Mouse (Mus musculus): ENCODE measurements around the gene Galt.
"Not testable (repeated sequence)": the region's sequence is repeated elsewhere in the genome, so short reads cannot be mapped to it uniquely, and the experiment has no call there.

Gene Galt

DNA sequence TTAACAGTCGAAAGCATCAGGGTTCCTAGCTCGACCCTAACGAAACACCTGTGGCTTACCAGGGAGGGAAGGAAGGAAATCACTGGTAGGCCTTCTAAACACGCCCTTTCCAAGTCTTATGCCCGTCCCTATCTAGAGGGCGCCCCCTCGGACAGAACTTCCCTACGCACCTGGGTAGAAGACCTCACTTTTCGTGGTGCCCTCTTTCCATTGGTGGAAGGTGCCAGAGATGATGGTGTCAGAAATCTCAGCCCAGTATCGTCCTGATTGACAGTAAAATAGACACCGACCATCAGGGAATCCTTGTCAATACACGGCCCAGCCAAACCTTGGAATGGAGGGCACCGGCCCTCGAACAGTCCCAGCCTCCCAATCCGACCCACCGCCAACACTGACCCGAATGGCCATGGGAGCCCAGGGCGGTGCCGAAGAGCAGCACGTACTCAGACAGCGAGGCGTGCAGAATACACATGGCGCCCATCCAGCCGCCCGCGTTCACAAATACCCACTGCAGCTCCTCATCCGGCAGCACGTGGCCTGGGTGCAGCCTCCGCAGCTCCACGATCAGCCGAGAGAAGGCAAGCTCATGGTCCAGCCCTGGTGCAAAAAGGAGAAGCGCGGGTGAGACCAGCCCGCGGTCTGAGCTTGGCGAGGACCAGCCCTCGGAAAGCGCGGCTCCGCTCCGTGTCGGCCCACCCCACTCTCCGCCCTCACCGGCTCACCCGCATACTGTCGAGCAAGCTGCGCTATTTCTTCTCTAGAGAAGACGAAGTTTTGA, 14.5 kb upstream of the Galt start:
- no peak for DNase-seq (ENCODE audit: low read depth, low spot score)

DNA sequence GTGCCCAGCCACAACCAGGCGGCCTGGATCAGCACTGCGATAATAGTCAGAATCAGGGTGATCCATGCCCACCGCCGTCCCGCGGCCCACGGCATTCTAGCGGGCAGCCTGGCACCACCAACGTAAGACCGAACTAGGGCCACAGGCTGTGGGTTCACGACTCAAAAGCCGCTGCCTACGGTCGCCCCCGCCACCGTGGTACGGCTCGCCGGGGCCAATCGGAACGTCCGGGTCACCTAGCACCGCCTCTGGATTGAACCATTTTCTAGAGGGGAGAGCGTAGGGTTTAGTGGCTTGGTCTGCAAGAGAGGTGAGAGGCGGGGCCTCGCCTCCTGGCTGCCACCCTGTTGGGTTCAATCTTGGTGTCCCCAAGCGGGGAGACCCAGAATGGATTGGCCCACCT, 13.9 kb upstream of the Galt start:
- DNase-seq (ENCODE audit: low read depth, low spot score) = peak; percentile 91

GRCm38 (mm10) chr4:41744131-41744530, 10.9 kb upstream of the Galt start:
- no peak for DNase-seq (ENCODE audit: low read depth, low spot score)

GRCm38 (mm10) chr4:41745021-41745420, 10.0 kb upstream of the Galt start:
- DNase-seq (ENCODE audit: low read depth, low spot score) = no peak

- peak; percentile 83 for DNase-seq (ENCODE audit: low read depth, low spot score)
Measured at GRCm38 (mm10) chr4:41755338-41756305, 594 bp downstream of the Galt start, which contains the start of gene Sigmar1. Gene Sigmar1, minus strand, starts transcription at chr4:41756157.

DNA sequence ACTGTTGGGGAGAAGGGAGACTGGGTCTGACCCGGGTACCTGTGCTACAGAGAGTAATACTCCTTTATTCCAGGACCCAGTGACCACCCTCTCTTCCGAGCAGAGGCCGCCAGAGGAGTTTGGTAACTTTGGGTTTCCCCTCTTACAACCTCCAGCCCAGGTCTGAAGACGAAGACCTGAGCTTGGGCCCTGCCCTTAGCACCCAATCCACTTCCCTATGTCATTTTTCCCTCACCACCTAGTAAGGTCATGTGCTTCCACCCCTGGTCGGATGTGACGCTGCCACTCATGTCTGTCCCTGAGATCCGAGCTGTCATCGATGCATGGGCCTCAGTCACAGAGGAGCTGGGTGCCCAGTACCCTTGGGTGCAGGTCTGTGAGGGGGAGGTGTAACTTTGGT, 1.4 kb downstream of the Galt start:
- no peak for DNase-seq (ENCODE audit: low read depth, low spot score)

- DNase-seq (ENCODE audit: low read depth, low spot score) = no peak
Measured at GRCm38 (mm10) chr4:41757321-41757720, 2.3 kb downstream of the Galt start.

DNA sequence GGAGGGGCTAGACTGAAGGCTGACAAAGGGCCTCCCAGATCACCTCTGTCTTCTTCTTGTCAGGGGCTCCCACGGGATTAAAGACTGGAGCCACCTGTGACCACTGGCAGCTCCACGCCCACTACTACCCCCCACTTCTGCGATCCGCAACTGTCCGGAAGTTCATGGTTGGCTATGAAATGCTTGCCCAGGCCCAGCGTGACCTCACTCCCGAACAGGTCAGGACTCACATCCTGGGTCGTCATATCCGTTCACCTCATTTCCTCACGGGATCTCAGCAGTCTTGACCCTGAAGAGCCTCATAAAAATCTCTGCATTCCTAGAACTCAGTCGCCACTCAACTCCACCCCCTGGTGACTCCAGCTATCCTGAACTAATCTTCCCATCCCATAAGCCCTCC, 3.0 kb downstream of the Galt start:
- no peak for DNase-seq (ENCODE audit: low read depth, low spot score)

DNA sequence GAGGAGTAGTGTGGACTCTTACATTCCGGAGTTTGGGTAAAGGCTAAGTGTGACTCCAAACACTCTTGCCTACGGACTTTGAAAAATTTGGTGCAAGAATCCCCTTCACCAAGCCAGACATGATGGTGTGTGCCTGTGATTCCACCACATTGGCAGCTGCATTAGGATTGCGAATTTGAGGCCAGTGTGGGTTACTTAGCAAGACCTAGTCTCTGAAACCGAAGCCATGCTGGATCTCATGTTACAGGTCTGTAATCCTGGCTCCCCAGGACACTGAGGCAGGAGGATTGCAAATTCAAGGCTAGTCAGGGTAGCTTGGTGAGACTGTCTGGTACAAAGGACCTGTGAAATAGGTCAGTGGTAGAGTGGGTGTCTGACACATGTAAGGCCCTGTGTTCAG, 3.7 kb downstream of the Galt start:
- DNase-seq (ENCODE audit: low read depth, low spot score) = no peak

- DNase-seq (ENCODE audit: low read depth, low spot score) = no peak
Measured at GRCm38 (mm10) chr4:41759206-41759605, 4.2 kb downstream of the Galt start.

GRCm38 (mm10) chr4:41759656-41760287, 4.7 kb downstream of the Galt start:
- no peak for DNase-seq (ENCODE audit: low read depth, low spot score)

GRCm38 (mm10) chr4:41760288-41760721, 5.3 kb downstream of the Galt start:
- peak; percentile 81 for DNase-seq (ENCODE audit: low read depth, low spot score)

- DNase-seq (ENCODE audit: low read depth, low spot score) = no peak
Measured at GRCm38 (mm10) chr4:41760911-41761310, 5.9 kb downstream of the Galt start.

- no peak for DNase-seq (ENCODE audit: low read depth, low spot score)
Measured at GRCm38 (mm10) chr4:41761680-41762079, 6.7 kb downstream of the Galt start.

DNA sequence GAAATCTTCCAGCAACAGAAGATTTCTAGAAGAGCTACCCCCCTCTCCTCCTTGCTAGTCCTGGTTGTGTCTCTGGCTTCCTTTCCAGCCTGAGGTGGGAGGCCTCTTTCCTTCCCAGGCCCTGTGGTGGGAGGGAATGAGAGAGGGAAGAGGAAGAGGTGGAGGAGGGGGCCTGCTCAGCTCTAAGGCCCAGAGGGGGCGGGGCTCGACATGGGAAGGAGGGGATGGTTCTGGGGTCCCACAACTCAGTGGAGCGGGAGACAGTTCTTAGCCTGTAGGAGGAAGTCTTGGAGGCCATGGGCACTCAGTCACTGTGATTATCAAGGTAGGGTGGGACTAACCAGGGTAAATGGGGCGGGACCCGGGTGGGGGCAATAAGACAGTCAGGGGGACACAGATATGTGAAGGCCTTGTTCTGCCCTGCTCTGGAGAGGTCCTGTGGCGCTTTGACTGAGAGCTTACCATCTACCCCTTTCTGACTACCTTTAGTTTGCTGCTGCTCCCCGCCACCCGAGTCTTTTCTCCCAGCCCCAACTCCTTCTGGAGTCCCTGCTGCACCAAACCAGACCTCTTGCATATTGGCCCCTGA, 7.2 kb downstream of the Galt start:
- DNase-seq (ENCODE audit: low read depth, low spot score) = peak; percentile 51

DNA sequence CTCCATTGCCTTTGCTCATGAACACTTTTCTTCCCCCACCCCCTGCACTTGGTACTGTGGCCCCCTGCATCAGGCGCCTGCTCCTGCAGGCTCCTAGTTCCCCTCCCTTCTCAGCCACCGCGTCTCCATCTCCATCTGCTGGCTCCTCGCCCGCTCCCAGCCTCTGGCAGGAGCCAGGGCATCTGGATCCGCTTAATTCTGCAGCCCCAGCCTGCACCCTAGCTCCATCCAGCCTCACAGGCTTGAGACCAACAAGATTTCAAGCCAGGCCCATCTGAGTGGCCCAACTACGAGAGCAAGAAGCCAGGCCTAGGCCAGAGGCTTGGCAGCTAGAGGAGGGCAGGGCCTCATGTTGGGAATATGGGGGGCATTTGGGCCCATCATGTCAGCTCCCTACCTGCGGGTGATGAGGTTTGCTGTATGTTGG, 7.7 kb downstream of the Galt start:
- DNase-seq (ENCODE audit: low read depth, low spot score) = not testable (repeated sequence)

DNA sequence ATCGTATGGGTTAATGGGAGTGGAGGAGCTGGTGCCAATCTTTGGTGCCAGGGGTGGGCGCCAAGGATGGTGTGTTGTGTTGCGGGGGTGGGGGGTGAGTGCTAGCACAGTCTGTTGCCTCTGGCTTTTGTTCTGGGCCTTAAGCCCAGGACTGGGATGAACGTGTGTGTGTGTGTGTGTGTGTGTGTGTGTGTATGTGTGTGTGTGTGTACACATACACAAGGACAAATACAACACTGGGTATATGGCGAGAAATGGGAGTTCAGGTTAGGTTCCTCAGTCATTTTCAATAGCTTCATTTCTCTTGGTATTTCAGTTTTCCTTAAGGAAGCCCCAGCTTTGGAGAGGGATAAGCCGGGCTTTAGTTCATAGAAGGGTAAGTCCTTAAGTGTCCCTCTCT, 8.1 kb downstream of the Galt start:
- not testable (repeated sequence) for DNase-seq (ENCODE audit: low read depth, low spot score)

- not testable (repeated sequence) for DNase-seq (ENCODE audit: low read depth, low spot score)
Measured at GRCm38 (mm10) chr4:41767301-41767700, 12.3 kb downstream of the Galt start.

GRCm38 (mm10) chr4:41772946-41773345, 17.9 kb downstream of the Galt start:
- not testable (repeated sequence) for DNase-seq (ENCODE audit: low read depth, low spot score)

DNA sequence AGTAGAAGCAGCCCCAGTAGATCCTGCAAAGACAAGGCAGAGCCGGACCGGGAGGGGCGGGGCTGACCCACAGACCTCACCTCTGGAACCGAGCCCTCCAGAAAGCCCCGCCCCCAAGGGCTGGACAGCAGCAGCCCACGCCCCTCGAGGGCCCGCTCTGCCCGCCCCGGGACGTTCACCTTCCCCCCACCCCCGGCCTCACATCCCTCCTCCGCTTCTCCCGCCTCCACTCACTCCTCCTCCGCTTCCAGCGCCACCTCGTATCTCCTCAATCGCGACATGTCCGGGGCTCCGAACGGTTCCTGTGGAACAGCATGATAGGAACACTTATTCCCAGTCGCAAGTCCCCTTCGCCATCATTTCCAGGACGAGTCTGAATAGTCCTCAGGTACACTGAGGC, 18.5 kb downstream of the Galt start:
- DNase-seq (ENCODE audit: low read depth, low spot score) = not testable (repeated sequence)

DNA sequence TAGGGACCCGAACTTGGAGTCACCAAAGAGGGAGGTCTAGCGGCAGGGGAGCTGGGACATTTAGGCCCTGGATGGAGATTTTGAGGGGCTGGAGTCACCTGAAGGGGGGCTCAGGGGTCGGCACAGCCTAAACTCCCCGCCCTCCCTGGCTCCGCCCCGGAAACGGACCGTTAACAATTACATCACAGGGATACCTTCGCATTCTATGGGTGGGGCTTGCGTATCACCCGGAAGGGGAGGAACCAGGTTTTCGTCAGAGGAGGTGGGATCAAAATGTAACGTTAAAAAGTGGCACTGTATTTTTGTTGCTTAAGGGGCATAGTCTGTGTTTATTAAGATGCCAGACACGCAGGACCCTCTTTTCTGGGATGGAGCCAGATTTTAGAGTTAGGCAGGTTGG, 19.0 kb downstream of the Galt start, which contains the start of gene Ccl27a:
TSS of gene Ccl27a (minus strand) at position 246 of the 400 bp plus-strand sequence.
- DNase-seq (ENCODE audit: low read depth, low spot score) = peak; percentile 67

Data from embryo, embryonic 11.5 days (tissue).